Mouse (Mus musculus) neural tube, embryonic 12.5 days (tissue): Measurements from ENCODE around the gene Nupr1l. TPM values are rescaled to one million over a fixed set of nuclear protein-coding genes. Genes with fewer than 3 reads are reported as not detected.
"Not testable (repeated sequence)": the region's sequence is repeated elsewhere in the genome, so short reads cannot be mapped to it uniquely, and the experiment has no call there.

Experiments
- ATAC-seq: fragments of 200-750 bp; cut with Nextera tagmentation; 2 replicates; pipeline ENCODE4 v1.8.0; 2017; ENCODE audit warnings: low read depth, mild to moderate bottlenecking, moderate TSS enrichment, moderate library complexity; ENCODE audit not compliant: low FRiP score
- H3K27ac ChIP-seq: fragments of 300-500 bp; sonication (generic); 2 replicates; pipeline ENCODE4 v1.5.1; 2016
- H3K27me3 ChIP-seq: fragments of 300-500 bp; sonication (generic); replicated peaks from 2 replicates; pipeline ENCODE4 v1.6.1; 2016; ENCODE audit warnings: mild to moderate bottlenecking
- H3K36me3 ChIP-seq: fragments of 300-500 bp; sonication (generic); 2 replicates; pipeline ENCODE4 v1.6.1; 2016; ENCODE audit warnings: mild to moderate bottlenecking
- H3K4me1 ChIP-seq: fragments of 300-500 bp; sonication (generic); 2 replicates; pipeline ENCODE4 v1.6.1; 2016
- H3K4me2 ChIP-seq: fragments of 300-500 bp; sonication (generic); replicated peaks from 2 replicates; pipeline ENCODE4 v1.6.1; 2016; ENCODE audit warnings: mild to moderate bottlenecking
- H3K4me3 ChIP-seq: fragments of 300-500 bp; sonication (generic); 2 replicates; pipeline ENCODE4 v1.5.1; 2016
- H3K9ac ChIP-seq: fragments of 300-500 bp; sonication (generic); 2 replicates; pipeline ENCODE4 v1.6.1; 2016; ENCODE audit warnings: mild to moderate bottlenecking
- H3K9me3 ChIP-seq: fragments of 300-500 bp; sonication (generic); 2 replicates; pipeline ENCODE4 v1.6.1; 2016; ENCODE audit warnings: mild to moderate bottlenecking
- WGBS: fragments of 180-500 bp; shearing (Covaris S2); methylation state at CpG from one replicate; pipeline ENCODE4 v1.1.7; 2016; 5-methylcytosine and 5-hydroxymethylcytosine counted together
- polyA plus RNA-seq: library from polyadenylated mRNA; unstranded; fragments of >200 nt; fragmentation: Nextera tagmentation; extraction: Ambion mirVana; gene quantifications from 2 replicates; pipeline ENCODE4 v1.2.1, GENCODE M21; 2016

Nupr1l gene
- polyA plus RNA-seq, 1 experiment from 2014 or later: 5.0 TPM

DNA sequence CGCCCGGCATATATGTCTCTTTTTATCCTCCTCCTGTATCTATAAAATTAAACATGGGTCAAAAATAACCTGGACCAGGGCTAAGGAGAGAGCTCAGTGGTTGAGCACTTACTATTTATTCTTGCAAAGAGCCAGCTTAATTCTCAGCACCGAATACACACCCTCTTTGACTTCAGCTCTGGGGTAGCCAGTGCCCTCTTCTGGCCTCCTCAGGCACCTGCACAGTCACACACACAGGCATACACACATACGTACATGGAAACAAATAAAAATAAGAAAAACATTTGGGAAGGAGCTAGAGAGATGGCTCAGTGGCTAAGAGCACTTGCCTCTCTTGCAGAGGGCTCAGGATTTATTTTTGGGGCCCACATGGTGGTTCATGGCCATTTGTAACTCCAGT is 13.6 kb downstream of the Nupr1l start:
- Histone ChIP-seq H3K27ac (no peak overlapping the region), H3K36me3 (no peaks in the 10 kb centered on the region), H3K4me2 (no peak overlapping the region), H3K9ac (no peak overlapping the region), H3K4me3 (no peak overlapping the region), H3K27me3 (no peaks in the 10 kb centered on the region), H3K9me3 (no peaks in the 10 kb centered on the region), H3K4me1 (no peaks in the 10 kb centered on the region)
- ATAC-seq: no peak
- 94% methylated on average over 4 of the region's 4 CpGs for WGBS

GRCm38 (mm10) chr5:129924820-129925452 is 16.6 kb downstream of the Nupr1l start:
- ATAC-seq: no peak
- Histone ChIP-seq H3K4me1 (no peaks in the 10 kb centered on the region), H3K4me3 (no peak overlapping the region), H3K4me2 (no peak overlapping the region), H3K9ac (no peak overlapping the region), H3K9me3 (no peaks in the 10 kb centered on the region), H3K27ac (no peak overlapping the region), H3K36me3 (no peaks in the 10 kb centered on the region), H3K27me3 (no peaks in the 10 kb centered on the region)
- 89% methylated on average over 8 of the region's 8 CpGs for WGBS

GRCm38 (mm10) chr5:129925933-129926332 is 17.6 kb downstream of the Nupr1l start:
- Histone ChIP-seq H3K36me3 (no peaks in the 10 kb centered on the region), H3K4me2 (no peak overlapping the region), H3K4me3 (no peak overlapping the region), H3K27me3 (no peaks in the 10 kb centered on the region), H3K9me3 (no peaks in the 10 kb centered on the region), H3K9ac (no peak overlapping the region), H3K27ac (no peak overlapping the region), H3K4me1 (no peaks in the 10 kb centered on the region)
- ATAC-seq: no peak
- WGBS: 91% methylated on average over 5 of the region's 5 CpGs

GRCm38 (mm10) chr5:129929924-129930855 is 21.9 kb downstream of the Nupr1l start:
- no peak for ATAC-seq
- H3K4me1 ChIP-seq: no peaks in the 10 kb centered on the region
- no peak overlapping the region for H3K4me3 ChIP-seq
- H3K36me3 ChIP-seq: no peaks in the 10 kb centered on the region
- H3K27me3 ChIP-seq: no peaks in the 10 kb centered on the region
- no peaks in the 10 kb centered on the region for H3K9me3 ChIP-seq
- 51% methylated on average over 9 of the region's 9 CpGs for WGBS
- H3K4me2 ChIP-seq: no peak overlapping the region
- no peak overlapping the region for H3K9ac ChIP-seq
- no peak overlapping the region for H3K27ac ChIP-seq

DNA sequence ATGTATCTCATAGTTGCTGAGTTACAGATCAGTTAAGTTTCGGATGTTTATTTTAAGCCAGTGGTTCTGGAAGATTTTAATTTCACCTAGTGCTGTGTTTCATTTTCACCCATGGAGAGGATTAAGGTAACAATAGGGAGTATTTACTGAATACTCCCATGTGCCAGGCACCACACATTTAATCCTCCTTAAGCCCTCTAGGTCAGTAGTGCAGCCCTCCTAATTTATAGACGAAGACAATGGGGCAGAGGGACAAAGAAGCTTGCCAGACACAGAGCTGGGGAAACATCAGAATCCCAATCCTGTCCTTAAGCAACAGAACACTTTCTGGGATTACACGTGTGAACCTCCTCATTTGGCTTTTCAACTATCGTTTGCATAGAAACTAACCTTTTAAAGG is 28.6 kb downstream of the Nupr1l start:
- Histone ChIP-seq H3K27me3 (no peaks in the 10 kb centered on the region), H3K9me3 (no peaks in the 10 kb centered on the region), H3K36me3 (no peaks in the 10 kb centered on the region), H3K9ac (no peak overlapping the region; the same call in 1 of the 2 replicates), H3K4me3 (no peak overlapping the region), H3K4me1 (no peaks in the 10 kb centered on the region), H3K4me2 (no peak overlapping the region), H3K27ac (no peak overlapping the region)
- no peak for ATAC-seq
- WGBS: 52% methylated on average over 4 of the region's 4 CpGs

DNA sequence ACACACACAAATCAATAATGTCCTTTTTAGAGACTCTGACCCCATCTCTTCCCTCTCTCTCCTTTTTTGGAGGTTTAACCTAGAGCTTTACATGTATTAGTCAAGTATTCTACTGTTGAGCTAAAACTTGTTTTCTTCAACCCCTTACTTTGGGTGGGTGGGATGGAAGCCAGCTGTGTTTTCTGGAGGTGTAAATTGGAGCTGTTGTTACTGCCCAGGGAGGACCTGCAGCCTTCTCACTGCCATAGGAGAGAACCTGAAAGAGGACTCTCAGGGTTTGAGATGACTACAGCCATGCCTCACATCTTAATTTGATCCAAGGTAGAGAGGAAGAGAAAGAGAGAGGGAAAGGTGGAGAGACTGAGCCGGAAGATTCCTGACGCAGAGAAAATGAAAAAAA is 31.9 kb downstream of the Nupr1l start:
- Histone ChIP-seq H3K36me3 (0 out of 2 replicates have a peak, but pooled peaks cover under 1% of the 10 kb centered on the region), H3K4me2 (no peak overlapping the region), H3K4me3 (no peak overlapping the region), H3K27ac (no peak overlapping the region), H3K4me1 (peaks cover 5% of the 10 kb centered on the region; the same call in 1 of the 2 replicates), H3K27me3 (no peaks in the 10 kb centered on the region), H3K9ac (no peak overlapping the region), H3K9me3 (no peaks in the 10 kb centered on the region)
- no peak for ATAC-seq
- 77% methylated on average over 2 of the region's 2 CpGs for WGBS

GRCm38 (mm10) chr5:129940736-129941494 is 32.6 kb downstream of the Nupr1l start:
- Histone ChIP-seq H3K27ac (no peak overlapping the region), H3K9ac (no peak overlapping the region), H3K4me3 (peak overlapping the region; percentile 86), H3K27me3 (no peaks in the 10 kb centered on the region), H3K36me3 (0 out of 2 replicates have a peak, but pooled peaks cover 3% of the 10 kb centered on the region), H3K4me1 (peaks cover 5% of the 10 kb centered on the region; the same call in 1 of the 2 replicates), H3K4me2 (peak overlapping the region; percentile 49), H3K9me3 (no peaks in the 10 kb centered on the region)
- 11% methylated on average over 9 of the region's 9 CpGs for WGBS
- peak; percentile 27 for ATAC-seq

DNA sequence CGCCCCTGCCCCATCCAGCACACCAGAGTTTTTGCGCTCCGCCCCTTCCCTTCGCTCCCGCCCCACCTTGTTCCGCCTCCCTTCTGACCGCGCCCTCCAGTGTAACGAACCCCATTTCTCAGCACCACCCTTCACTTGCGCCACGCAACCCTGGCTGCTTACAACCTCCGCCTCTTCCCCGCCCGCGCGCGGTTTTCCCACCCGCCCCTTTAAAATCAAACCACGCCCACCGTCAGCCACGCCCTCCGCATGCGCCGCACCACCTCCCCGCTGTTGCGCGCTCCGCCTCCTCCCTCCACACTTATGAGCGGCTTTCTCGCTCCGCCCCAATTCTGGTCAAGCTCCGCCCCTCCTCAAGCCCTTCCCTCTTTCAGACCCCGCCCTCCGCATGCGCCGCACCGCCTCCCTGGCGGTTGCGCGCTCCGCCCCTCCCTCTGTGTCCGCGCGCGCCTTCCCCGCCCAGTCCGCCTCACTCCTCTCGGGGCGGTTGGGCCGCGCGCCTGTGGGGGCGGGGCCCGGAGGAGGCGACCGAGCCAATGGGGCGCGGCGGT is 33.2 kb downstream of the Nupr1l start, which contains the start of gene Vkorc1l1:
Gene Vkorc1l1, plus strand, starts transcription at position 476 of the 551 bp plus-strand sequence.
- ATAC-seq: peak; percentile 96
- peak within 1 kb of the TSS; percentile 85 for H3K9ac ChIP-seq
- no peaks in the 10 kb centered on the region for H3K9me3 ChIP-seq
- no peaks in the 10 kb centered on the region for H3K27me3 ChIP-seq
- peak within 1 kb of the TSS; percentile 53 for H3K27ac ChIP-seq
- 0 out of 2 replicates have a peak, but pooled peaks cover 3% of the 10 kb centered on the region for H3K36me3 ChIP-seq
- under 1% methylated on average over 59 of the region's 59 CpGs for WGBS
- H3K4me3 ChIP-seq: peak within 1 kb of the TSS; percentile 86
- H3K4me1 ChIP-seq: peaks cover 5% of the 10 kb centered on the region; the same call in 1 of the 2 replicates
- H3K4me2 ChIP-seq: peak within 1 kb of the TSS; percentile 82

GRCm38 (mm10) chr5:129942073-129942939 is 34.0 kb downstream of the Nupr1l start:
- H3K9me3 ChIP-seq, H3K36me3 ChIP-seq, H3K27me3 ChIP-seq, H3K4me1 ChIP-seq: not testable (repeated sequence)
- Histone ChIP-seq H3K4me2 (peak overlapping the region; percentile 82), H3K4me3 (peak overlapping the region; percentile 86), H3K9ac (peak overlapping the region; percentile 85), H3K27ac (peak overlapping the region; percentile 53)
- peak; percentile 73 for ATAC-seq
- WGBS: under 1% methylated on average over 47 of the region's 82 CpGs

DNA sequence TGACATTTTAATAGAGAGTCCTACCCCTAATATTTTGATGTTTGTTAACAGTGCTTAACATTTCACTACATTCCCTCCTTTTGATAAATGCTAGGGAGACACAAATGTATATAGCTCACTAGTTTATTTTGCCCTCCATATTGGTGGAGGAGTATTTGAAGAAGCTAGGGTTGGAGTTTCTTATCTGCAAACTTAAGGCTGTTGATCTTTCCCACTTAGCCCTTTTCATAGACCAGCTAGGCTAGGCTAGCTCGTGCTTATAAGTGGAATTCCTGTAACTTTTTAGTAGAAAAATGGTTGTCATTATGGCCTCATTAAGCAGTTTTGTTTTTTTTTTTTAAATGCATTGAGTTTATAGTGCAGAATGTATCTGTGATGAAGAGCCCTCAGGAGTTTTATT is 35.1 kb downstream of the Nupr1l start:
- Histone ChIP-seq H3K4me3 (no peak overlapping the region), H3K27ac (no peak overlapping the region), H3K4me2 (0 out of 2 replicates have a peak overlapping the region, but pooled peaks have one; percentile 5), H3K9ac (no peak overlapping the region), H3K4me1 (peaks cover 5% of the 10 kb centered on the region; the same call in 1 of the 2 replicates), H3K36me3 (0 out of 2 replicates have a peak, but pooled peaks cover 3% of the 10 kb centered on the region), H3K27me3 (no peaks in the 10 kb centered on the region), H3K9me3 (no peaks in the 10 kb centered on the region)
- 82% methylated on average over 1 of the region's 1 CpGs for WGBS
- ATAC-seq: no peak

GRCm38 (mm10) chr5:129947528-129948033 is 39.2 kb downstream of the Nupr1l start:
- Histone ChIP-seq H3K4me2 (no peak overlapping the region), H3K27me3 (no peaks in the 10 kb centered on the region), H3K9ac (no peak overlapping the region), H3K36me3 (0 out of 2 replicates have a peak, but pooled peaks cover 3% of the 10 kb centered on the region), H3K9me3 (no peaks in the 10 kb centered on the region), H3K27ac (no peak overlapping the region), H3K4me3 (no peak overlapping the region), H3K4me1 (peaks cover 4% of the 10 kb centered on the region; the same call in 1 of the 2 replicates)
- 93% methylated on average over 2 of the region's 2 CpGs for WGBS
- no peak for ATAC-seq
